Mouse (Mus musculus) lung, postnatal 0 days (tissue): ENCODE results near the gene Calcr. TPM values are rescaled to one million over a fixed set of nuclear protein-coding genes. Genes with fewer than 3 reads are reported as not detected.

Experiments used
- ATAC-seq: fragments of 200-750 bp; cut with Nextera tagmentation; 2 replicates; pipeline ENCODE4 v1.8.0; 2017; ENCODE audit warnings: moderate library complexity
- DNase-seq: peaks from one replicate; pipeline ENCODE4 v3.0.0-alpha.2; 2016; ENCODE audit warnings: low spot score
- H3K27ac ChIP-seq: fragments of 300-500 bp; sonication (generic); 2 replicates; pipeline ENCODE4 v1.5.1; 2014; ENCODE audit warnings: antibody characterized with exemption, mild to moderate bottlenecking, low read length, mixed read lengths
- H3K27me3 ChIP-seq: fragments of 300-500 bp; sonication (generic); replicated peaks from 2 replicates; pipeline ENCODE4 v1.6.1; 2014; ENCODE audit warnings: low read length, mixed read lengths; ENCODE audit not compliant: insufficient read depth
- H3K36me3 ChIP-seq: fragments of 300-500 bp; sonication (generic); 2 replicates; pipeline ENCODE4 v1.6.1; 2014; ENCODE audit warnings: low read length, mixed read lengths; ENCODE audit not compliant: insufficient read depth
- H3K4me1 ChIP-seq: fragments of 300-500 bp; sonication (generic); 2 replicates; pipeline ENCODE4 v1.6.1; 2014; ENCODE audit warnings: antibody characterized with exemption, low read depth, low read length, mixed read lengths; ENCODE audit not compliant: insufficient read depth
- H3K4me2 ChIP-seq: fragments of 300-500 bp; sonication (generic); replicated peaks from 2 replicates; pipeline ENCODE4 v1.6.1; 2014; ENCODE audit warnings: low read depth, mild to moderate bottlenecking, low read length, moderate library complexity, mixed read lengths
- H3K4me3 ChIP-seq: fragments of 300-500 bp; sonication (generic); 2 replicates; pipeline ENCODE4 v1.5.1; 2014; ENCODE audit warnings: low read depth, low read length
- H3K9ac ChIP-seq: fragments of 300-500 bp; sonication (generic); replicated peaks from 2 replicates; pipeline ENCODE4 v1.6.1; 2014; ENCODE audit warnings: low read depth, mild to moderate bottlenecking
- H3K9me3 ChIP-seq: fragments of 300-500 bp; sonication (generic); 2 replicates; pipeline ENCODE4 v1.6.1; 2016; ENCODE audit warnings: low read length, mixed read lengths
- CTCF ChIP-seq: IDR thresholded peaks from 2 replicates; pipeline ENCODE4 v1.5.1; 2016; ENCODE audit warnings: antibody characterized with exemption, mild to moderate bottlenecking
- EP300 ChIP-seq: IDR thresholded peaks from 2 replicates; pipeline ENCODE4 v1.6.1; 2016; ENCODE audit warnings: antibody characterized with exemption, mild to moderate bottlenecking, control low read depth
- WGBS: fragments of 180-500 bp; shearing (Covaris S2); extraction: QIAGEN DNeasy Blood & Tissue Kit; methylation state at CpG from one replicate; pipeline ENCODE4 v1.1.7; 2014; 5-methylcytosine and 5-hydroxymethylcytosine counted together
- polyA plus RNA-seq: library from polyadenylated mRNA; unstranded; fragments of >200 nt; fragmentation: Nextera tagmentation; extraction: Ambion mirVana; gene quantifications from 2 replicates; pipeline ENCODE4 v1.2.1, GENCODE M21; 2015

The Calcr gene
- polyA plus RNA-seq, result 0.11 TPM in 1 of 2 replicates, not detected in the other

GRCm38 (mm10) chr6:3764230-3764764 is at the start of gene Calcr:
Calcr (minus strand) TSS chr6:3764714.
- Histone ChIP-seq H3K36me3 (no peaks in the 10 kb centered on the region), H3K4me1 (no peaks in the 10 kb centered on the region), H3K9ac (no peak within 1 kb of the TSS), H3K9me3 (no peaks in the 10 kb centered on the region), H3K27me3 (peaks cover 21% of the 10 kb centered on the region), H3K27ac (no peak within 1 kb of the TSS), H3K4me2 (peak within 1 kb of the TSS; percentile 58), H3K4me3 (peak within 1 kb of the TSS; percentile 32)
- ATAC-seq (no peak), DNase-seq (no peak)
- TF ChIP-seq CTCF, result no peak
- TF ChIP-seq EP300, result no peak
- WGBS, result under 1% methylated on average over 12 of the region's 12 CpGs

GRCm38 (mm10) chr6:3767485-3767884 is 3.0 kb upstream of the Calcr start:
- H3K9ac ChIP-seq, result no peak overlapping the region
- H3K9me3 ChIP-seq, result no peaks in the 10 kb centered on the region
- no peak overlapping the region for H3K4me3 ChIP-seq
- no peak overlapping the region for H3K27ac ChIP-seq
- no peaks in the 10 kb centered on the region for H3K36me3 ChIP-seq
- TF ChIP-seq CTCF (no peak), EP300 (no peak)
- WGBS, result 58% methylated on average over 2 of the region's 2 CpGs
- H3K27me3 ChIP-seq, result peaks cover 21% of the 10 kb centered on the region
- H3K4me2 ChIP-seq, result no peak overlapping the region
- H3K4me1 ChIP-seq, result no peaks in the 10 kb centered on the region
- DNase-seq (no peak), ATAC-seq (no peak)

GRCm38 (mm10) chr6:3763171-3763967 is 1.1 kb downstream of the Calcr start:
- no peaks in the 10 kb centered on the region for H3K9me3 ChIP-seq
- no peaks in the 10 kb centered on the region for H3K36me3 ChIP-seq
- peak overlapping the region; percentile 58 for H3K4me2 ChIP-seq
- no peak for ATAC-seq
- H3K9ac ChIP-seq, result no peak overlapping the region
- H3K4me3 ChIP-seq, result peak overlapping the region; percentile 32
- peaks cover 21% of the 10 kb centered on the region for H3K27me3 ChIP-seq
- TF ChIP-seq CTCF (no peak), EP300 (no peak)
- H3K27ac ChIP-seq, result no peak overlapping the region
- 1% methylated on average over 33 of the region's 39 CpGs for WGBS
- no peak for DNase-seq
- H3K4me1 ChIP-seq, result no peaks in the 10 kb centered on the region

- no peak overlapping the region for H3K4me2 ChIP-seq
- no peaks in the 10 kb centered on the region for H3K27me3 ChIP-seq
- H3K4me1 ChIP-seq, result no peaks in the 10 kb centered on the region
- H3K9me3 ChIP-seq, result no peaks in the 10 kb centered on the region
- no peaks in the 10 kb centered on the region for H3K36me3 ChIP-seq
- DNase-seq (no peak), ATAC-seq (no peak)
- H3K4me3 ChIP-seq, result no peak overlapping the region
- H3K27ac ChIP-seq, result no peak overlapping the region
- WGBS, result 56% methylated on average over 3 of the region's 3 CpGs
- no peak overlapping the region for H3K9ac ChIP-seq
- TF ChIP-seq EP300 (no peak), CTCF (no peak)
Observed at GRCm38 (mm10) chr6:3751576-3751975, 12.9 kb downstream of the Calcr start.

GRCm38 (mm10) chr6:3749624-3750023 is 14.9 kb downstream of the Calcr start:
- no peak overlapping the region for H3K27ac ChIP-seq
- no peak for DNase-seq
- no peak overlapping the region for H3K9ac ChIP-seq
- TF ChIP-seq CTCF, result no peak
- TF ChIP-seq EP300, result no peak
- no peak for ATAC-seq
- H3K9me3 ChIP-seq, result no peaks in the 10 kb centered on the region
- H3K27me3 ChIP-seq, result no peaks in the 10 kb centered on the region
- 78% methylated on average over 5 of the region's 5 CpGs for WGBS
- H3K4me2 ChIP-seq, result no peak overlapping the region
- no peak overlapping the region for H3K4me3 ChIP-seq
- no peaks in the 10 kb centered on the region for H3K4me1 ChIP-seq
- H3K36me3 ChIP-seq, result no peaks in the 10 kb centered on the region

GRCm38 (mm10) chr6:3745546-3745945 is 19.0 kb downstream of the Calcr start:
- Histone ChIP-seq H3K27ac (no peak overlapping the region), H3K4me1 (no peaks in the 10 kb centered on the region), H3K4me2 (no peak overlapping the region), H3K9ac (no peak overlapping the region), H3K27me3 (no peaks in the 10 kb centered on the region), H3K36me3 (no peaks in the 10 kb centered on the region), H3K9me3 (no peaks in the 10 kb centered on the region), H3K4me3 (no peak overlapping the region)
- WGBS, result 24% methylated on average over 2 of the region's 2 CpGs
- TF ChIP-seq CTCF (peak; percentile 60), EP300 (no peak)
- no peak for ATAC-seq
- DNase-seq, result peak; percentile 26
